Mouse (Mus musculus) cerebellum, adult 18-20 months (tissue): Measurements from ENCODE around the gene Msi2.

Experiments
- DNase-seq, 2 experiments: peaks; one replicate each; pipeline ENCODE4 v3.0.0; 2021

The Msi2 gene

DNA sequence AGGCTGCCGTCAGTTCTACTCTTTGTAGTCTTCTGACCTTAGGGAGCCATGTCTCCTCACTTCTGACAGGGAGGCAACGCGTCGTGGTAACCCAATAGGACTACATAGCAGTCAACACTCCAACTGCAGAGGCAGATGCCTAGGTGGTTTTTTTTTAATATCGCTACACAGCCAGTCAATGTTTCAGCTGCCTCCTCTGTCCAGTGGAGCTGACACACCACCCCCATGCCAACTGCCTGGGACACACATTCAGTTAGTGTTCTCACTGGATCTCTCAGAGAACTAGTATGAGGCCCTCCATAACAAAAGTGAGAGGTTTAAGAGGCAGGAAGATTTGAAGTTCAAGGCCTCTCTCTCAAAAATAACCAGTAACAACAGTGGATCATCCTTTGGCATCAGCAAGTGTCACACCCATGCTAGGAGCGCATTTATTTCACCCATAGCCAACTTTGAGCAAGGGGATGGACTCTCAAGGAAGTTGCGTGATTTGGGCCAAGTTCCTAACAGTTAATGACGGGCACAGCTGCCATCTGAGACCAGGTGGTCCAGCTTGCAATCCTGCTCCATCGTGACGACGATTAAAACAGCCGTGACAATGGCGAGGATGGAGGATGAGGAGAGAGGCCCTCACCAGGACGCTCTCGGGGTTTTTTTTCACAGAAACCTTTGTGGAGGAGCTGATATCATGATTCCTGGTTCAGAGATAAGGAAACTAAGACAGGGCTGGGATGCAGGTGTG, 8.3 kb downstream of the Msi2 start:
- no peak for DNase-seq

GRCm38 (mm10) chr11:88707228-88707775, 11.0 kb downstream of the Msi2 start:
- DNase-seq, result no peak

GRCm38 (mm10) chr11:88704688-88705087, 13.6 kb downstream of the Msi2 start:
- no peak for DNase-seq

- DNase-seq, result no peak
These were observed 15.1 kb downstream of the Msi2 start for GRCm38 (mm10) chr11:88703220-88703619.

GRCm38 (mm10) chr11:88701976-88702659, 16.2 kb downstream of the Msi2 start:
- no peak for DNase-seq

GRCm38 (mm10) chr11:88701020-88701419, 17.3 kb downstream of the Msi2 start:
- no peak for DNase-seq

- DNase-seq, result no peak
These were observed 18.1 kb downstream of the Msi2 start for GRCm38 (mm10) chr11:88700202-88700711.

GRCm38 (mm10) chr11:88693905-88694893, 24.1 kb downstream of the Msi2 start:
- DNase-seq, result no peak

DNA sequence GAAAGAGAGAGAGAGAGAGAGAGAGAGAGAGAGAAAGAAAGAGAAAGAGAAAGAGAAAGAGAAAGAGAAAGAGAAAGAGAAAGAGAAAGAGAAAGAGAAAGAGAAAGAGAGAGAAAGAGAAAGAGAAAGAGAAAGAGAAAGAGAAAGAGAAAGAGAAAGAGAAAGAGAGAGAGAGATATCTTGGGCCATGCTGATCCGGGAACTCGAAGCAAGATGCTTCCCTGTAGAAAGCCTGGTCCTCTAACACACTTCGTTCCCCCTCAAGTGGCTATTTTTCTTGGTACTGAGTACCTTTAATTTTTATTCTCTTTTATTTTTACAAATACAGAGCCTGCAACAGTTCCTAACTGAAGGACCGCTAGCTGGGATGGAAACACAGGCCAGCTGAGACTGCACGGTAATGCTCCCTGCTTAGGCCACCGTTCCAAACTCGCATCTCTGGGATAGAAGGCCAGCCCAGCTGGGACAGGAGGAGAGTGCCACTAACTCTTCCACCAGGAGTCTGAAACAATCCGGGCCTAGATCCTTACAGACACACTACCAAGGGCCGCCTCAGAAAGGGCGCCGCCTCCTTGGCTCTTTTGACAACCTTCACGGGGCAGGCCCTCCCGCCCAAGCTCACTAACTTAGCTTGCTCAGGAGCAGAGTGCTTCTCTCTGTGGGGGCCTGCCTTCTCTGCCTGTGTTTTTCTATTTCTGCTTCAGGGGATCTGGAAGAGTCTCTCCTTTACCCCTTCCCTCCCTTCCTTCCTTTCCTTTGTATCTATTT, 25.1 kb downstream of the Msi2 start:
- no peak for DNase-seq

DNA sequence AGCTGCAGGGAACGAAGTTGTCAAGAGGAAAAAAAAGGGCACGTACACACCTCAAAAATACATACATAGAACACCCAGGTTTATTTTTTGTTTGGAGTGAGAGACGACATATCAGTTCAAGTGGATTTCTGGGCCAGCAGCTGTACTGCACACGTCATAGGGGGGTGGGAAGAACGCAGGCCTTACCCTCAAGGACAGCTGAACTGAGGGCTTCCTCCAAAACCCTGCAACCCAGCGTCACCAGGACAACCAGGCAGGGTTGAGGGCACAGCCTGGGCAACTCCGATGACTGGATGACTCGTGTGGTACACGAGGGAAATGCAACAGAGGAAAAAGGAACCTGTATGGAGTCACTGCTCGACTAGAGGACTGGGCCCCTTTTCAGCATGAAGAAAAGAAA, 25.9 kb downstream of the Msi2 start:
- DNase-seq, result no peak

DNA sequence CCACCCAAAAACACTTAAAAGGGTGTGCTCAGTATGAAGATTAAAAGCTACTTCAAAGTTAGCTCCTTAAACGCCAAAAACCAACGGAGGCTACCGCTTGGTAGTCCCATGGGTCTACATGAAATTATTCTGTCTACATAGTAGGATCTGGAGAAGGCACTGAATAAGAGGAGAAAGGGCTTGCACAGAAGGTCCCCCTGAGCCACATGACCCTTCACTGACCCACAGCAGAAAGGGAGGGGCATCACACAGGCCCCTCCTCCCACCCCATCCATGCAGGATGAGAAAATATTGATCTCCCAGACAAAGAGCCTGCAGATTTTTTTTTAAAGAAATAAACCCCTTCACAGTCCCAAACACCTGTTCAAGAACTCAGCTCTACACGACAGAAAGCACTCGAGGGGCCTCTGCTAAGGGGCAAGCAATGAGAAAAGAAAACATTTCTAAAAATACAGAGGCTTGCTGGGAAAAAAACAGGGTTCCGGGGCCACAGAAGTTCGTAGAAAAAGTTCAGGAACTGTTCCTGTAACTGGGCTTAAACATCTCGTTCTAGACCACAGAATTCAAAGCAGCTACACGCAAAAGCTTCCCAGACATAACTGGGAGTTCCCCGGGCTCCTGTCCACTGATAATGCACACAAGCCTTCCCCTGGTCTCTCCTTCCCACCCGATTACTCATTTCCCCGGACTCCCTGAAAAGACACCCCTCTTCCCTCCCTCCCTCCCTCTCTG, 27.6 kb downstream of the Msi2 start:
- no peak for DNase-seq

GRCm38 (mm10) chr11:88689831-88690459, 28.4 kb downstream of the Msi2 start:
- DNase-seq, result no peak

- no peak for DNase-seq
These were observed 29.7 kb downstream of the Msi2 start for GRCm38 (mm10) chr11:88688644-88689043.

- no peak for DNase-seq
These were observed 30.6 kb downstream of the Msi2 start for GRCm38 (mm10) chr11:88687711-88688110.

GRCm38 (mm10) chr11:88687010-88687409, 31.3 kb downstream of the Msi2 start:
- DNase-seq, result no peak

DNA sequence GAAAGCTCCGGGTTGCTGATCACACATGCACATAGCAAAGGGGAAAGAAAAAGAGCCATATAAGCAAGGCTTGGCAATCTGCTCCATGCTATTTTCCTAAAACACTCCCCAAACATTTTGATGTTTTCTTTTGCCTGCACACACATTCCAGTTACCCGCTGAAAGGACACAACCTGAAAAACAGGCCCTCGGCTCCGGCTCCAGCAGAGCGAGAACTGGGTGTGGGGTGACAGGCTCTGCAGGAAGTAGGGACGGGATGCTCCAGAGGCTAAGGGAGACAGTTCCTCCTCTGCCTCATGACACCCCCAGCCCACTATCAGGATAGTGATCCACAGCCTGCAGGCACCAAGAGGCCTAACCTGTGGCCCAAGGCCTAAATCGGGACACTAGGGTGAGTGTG, 32.3 kb downstream of the Msi2 start:
- no peak for DNase-seq

DNA sequence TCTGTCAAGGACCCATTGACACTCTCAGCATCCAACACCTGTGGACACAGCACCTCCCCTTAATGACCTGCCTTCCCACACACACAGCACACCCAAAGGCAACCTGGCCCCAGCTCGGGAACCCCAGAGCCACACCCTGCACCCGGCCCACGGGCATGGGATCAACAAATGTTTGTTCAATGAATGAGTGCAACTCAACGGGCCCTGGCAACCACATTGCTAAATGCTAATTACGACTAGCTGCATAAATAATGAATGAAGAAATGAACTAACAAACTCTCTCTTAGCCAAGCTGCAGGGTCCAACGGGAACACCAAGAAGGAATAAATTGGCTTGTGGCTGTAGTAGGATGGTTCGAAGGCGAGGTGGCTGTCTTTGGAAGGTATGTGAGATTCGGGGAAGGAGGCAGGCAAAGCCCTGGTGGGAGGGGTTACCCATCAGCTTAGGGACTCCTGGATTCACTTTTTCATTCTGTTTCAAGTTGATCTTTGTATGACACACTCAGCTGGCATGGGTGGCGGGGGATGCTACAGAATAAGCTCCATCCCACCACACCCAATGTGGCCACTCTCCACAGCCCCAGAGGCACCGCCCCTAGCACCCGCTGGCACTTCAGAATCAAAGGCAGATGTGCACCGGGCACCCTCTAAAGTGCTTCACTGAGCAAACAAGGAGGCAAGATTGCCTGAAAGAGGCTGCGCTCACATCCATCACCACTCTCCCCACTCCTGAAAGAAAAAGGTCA, 35.1 kb downstream of the Msi2 start:
- no peak for DNase-seq

GRCm38 (mm10) chr11:88677350-88677749, 41.0 kb downstream of the Msi2 start:
- no peak for DNase-seq

DNA sequence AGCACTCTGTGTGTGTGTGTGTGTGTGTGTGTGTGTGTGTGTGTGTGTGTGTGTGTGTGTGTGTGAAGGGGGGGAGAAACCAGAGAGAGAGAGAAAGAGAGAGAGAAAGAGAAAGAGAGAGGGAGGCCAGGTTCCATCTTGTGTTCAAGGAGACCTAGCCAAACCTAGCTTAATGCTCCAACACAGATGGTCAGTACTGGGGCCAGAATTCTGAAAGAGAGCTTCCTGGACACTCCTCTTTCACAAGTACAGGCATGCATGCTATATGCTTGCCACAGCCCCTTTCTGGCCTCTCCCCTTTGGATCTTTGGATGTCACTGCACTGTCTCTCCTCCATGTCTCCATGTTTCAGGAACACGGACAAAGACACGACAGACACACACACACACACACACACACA, 41.7 kb downstream of the Msi2 start:
- peak in 1 of 2 experiments; percentile 43 for DNase-seq
